Mouse (Mus musculus) hindbrain, embryonic 13.5 days (tissue): ENCODE measurements around the gene Atp2b4. TPM values are rescaled to one million over a fixed set of nuclear protein-coding genes. Genes with fewer than 3 reads are reported as not detected.
"Not testable (repeated sequence)": the region's sequence is repeated elsewhere in the genome, so short reads cannot be mapped to it uniquely, and the experiment has no call there.

Experiments
- ATAC-seq: fragments of 200-750 bp; cut with Nextera tagmentation; 2 replicates; pipeline ENCODE4 v1.8.0; 2017; ENCODE audit warnings: moderate TSS enrichment; ENCODE audit not compliant: low FRiP score
- H3K27ac ChIP-seq: fragments of 300-500 bp; sonication (generic); 2 replicates; pipeline ENCODE4 v1.5.1; 2015; ENCODE audit warnings: inconsistent platforms, mild to moderate bottlenecking, moderate library complexity
- H3K27me3 ChIP-seq: fragments of 300-500 bp; sonication (generic); 2 replicates; pipeline ENCODE4 v1.6.1; 2015; ENCODE audit warnings: mild to moderate bottlenecking, inconsistent platforms
- H3K36me3 ChIP-seq: fragments of 300-500 bp; sonication (generic); 2 replicates; pipeline ENCODE4 v1.6.1; 2015; ENCODE audit warnings: mild to moderate bottlenecking, inconsistent platforms
- H3K4me1 ChIP-seq: fragments of 300-500 bp; sonication (generic); replicated peaks from 2 replicates; pipeline ENCODE4 v1.6.1; 2015; ENCODE audit warnings: inconsistent platforms
- H3K4me2 ChIP-seq: fragments of 300-500 bp; sonication (generic); 2 replicates; pipeline ENCODE4 v1.6.1; 2015; ENCODE audit warnings: inconsistent platforms, mild to moderate bottlenecking, moderate library complexity
- H3K4me3 ChIP-seq: fragments of 300-500 bp; sonication (generic); 2 replicates; pipeline ENCODE4 v1.5.1; 2015; ENCODE audit warnings: mild to moderate bottlenecking, inconsistent platforms
- H3K9ac ChIP-seq: fragments of 300-500 bp; sonication (generic); 2 replicates; pipeline ENCODE4 v1.6.1; 2015; ENCODE audit warnings: mild to moderate bottlenecking, inconsistent platforms
- H3K9me3 ChIP-seq: fragments of 300-500 bp; sonication (generic); 2 replicates; pipeline ENCODE4 v1.6.1; 2016; ENCODE audit warnings: inconsistent platforms
- WGBS: fragments of 180-500 bp; shearing (Covaris S2); methylation state at CpG from one replicate; pipeline ENCODE4 v1.1.7; 2015; 5-methylcytosine and 5-hydroxymethylcytosine counted together
- polyA plus RNA-seq: library from polyadenylated mRNA; unstranded; fragments of >200 nt; fragmentation: Nextera tagmentation; extraction: Ambion mirVana; gene quantifications from 2 replicates; pipeline ENCODE4 v1.2.1, GENCODE M21; 2015

The Atp2b4 gene
- polyA plus RNA-seq, 1 experiment from 2014 or later: 12.1 TPM

DNA sequence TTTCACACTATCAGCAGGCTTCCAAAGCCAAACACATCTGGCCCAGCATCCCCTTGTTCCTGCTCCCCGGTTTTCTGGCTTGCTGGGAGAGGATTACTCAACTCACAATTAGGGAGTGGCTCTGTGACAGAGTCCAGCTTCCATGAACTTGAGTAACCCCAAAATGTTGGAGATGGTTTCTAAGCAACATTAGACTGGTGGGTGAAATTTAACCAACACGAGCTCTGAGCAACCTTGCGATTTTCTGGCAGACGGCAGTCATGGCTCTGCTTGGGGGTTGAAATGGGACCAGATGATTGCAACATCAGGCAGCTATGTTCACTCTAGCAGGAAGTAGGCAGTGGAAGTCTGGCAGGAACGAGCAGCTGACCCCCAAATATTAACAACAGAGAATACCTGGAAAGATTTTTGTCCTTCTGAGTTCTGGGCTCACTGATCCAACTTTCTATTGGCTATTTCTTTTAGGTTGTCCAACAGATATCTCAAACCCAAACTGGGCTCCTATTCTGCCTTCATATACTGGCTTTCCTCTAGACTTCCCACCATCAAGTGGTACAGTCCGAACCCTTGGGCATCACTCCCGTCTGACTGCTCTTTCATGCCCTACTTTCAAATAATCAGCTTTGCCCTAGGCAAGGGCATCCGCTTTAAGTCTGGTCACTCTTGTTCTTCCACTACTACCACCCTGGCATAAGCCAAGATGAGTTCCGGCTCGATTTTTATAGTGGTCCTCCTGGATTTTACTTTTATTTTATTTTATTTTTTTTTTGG, 114.9 kb downstream of the Atp2b4 start:
- Histone ChIP-seq H3K9me3 (no peaks in the 10 kb centered on the region), H3K27me3 (no peaks in the 10 kb centered on the region), H3K4me2 (no peak overlapping the region), H3K4me1 (no peaks in the 10 kb centered on the region), H3K27ac (no peak overlapping the region), H3K4me3 (no peak overlapping the region), H3K9ac (no peak overlapping the region), H3K36me3 (no peaks in the 10 kb centered on the region)
- WGBS: 83% methylated on average over 10 of the region's 10 CpGs
- no peak for ATAC-seq

DNA sequence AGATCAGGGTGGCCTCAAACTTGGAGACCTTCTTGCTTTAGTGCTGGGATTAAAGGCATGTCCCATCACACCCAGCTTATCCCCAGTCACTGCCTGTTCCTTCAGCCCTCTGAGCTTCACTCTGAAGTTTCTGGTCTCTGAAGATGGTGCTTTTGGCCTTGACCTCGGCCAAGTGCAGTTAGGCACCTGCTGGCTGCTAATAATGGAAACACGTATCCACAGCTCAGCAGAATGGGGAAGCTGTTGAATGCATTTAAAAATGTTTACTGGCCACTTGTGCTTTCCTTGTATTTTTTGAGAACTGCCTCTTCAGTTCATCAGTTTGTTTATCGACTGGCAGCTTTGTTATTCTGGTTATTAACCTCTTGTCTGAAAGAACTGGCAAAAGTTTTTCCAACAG, 129.0 kb downstream of the Atp2b4 start:
- Histone ChIP-seq H3K27me3 (no peaks in the 10 kb centered on the region), H3K4me2 (no peak overlapping the region), H3K36me3 (no peaks in the 10 kb centered on the region), H3K9me3 (no peaks in the 10 kb centered on the region), H3K27ac (no peak overlapping the region), H3K9ac (no peak overlapping the region), H3K4me1 (no peaks in the 10 kb centered on the region), H3K4me3 (no peak overlapping the region)
- ATAC-seq: no peak
- WGBS: 69% methylated on average over 3 of the region's 3 CpGs

DNA sequence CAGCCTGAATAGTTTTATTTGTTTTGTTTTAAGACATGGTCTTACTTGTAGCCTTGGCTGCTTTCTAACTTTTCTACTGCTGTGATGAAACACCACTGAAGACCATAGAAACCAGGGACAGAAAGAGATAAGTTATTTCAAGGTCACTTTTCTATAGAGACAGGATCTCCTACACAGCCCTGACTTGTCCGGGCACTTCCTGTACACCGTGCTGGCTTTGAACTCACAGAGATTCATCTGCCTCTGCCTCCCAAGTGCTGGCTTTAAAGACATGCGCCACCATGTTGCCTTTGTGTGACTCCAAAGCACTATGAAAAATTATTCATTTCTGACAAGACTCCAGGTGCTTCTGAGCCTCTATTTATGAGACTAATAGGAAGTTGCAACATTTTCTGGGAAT, 129.6 kb downstream of the Atp2b4 start:
- H3K9me3 ChIP-seq: no peaks in the 10 kb centered on the region

DNA sequence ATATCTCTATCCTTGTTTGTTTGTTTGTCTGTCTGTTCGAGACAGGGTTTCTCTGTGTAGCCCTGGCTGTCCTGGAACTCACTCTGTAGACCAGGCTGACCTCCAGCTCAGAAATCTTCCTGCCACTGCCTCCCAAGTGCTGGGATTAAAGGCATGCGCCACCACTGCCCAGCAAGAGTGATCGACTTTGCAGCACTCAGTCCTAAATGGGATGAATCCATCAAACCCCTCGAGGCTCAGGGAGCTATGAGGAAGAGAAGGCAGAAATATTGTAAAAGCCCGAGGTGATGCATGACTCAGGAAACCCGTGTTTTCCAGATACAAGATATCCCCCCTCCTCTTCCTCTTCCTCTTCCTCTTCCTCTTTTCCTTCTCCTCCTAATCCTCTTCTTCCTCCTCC, 130.1 kb downstream of the Atp2b4 start:
- Histone ChIP-seq H3K27me3 (no peaks in the 10 kb centered on the region), H3K27ac (no peak overlapping the region), H3K4me1 (no peaks in the 10 kb centered on the region), H3K9ac (no peak overlapping the region), H3K36me3 (no peaks in the 10 kb centered on the region), H3K9me3 (no peaks in the 10 kb centered on the region), H3K4me2 (no peak overlapping the region), H3K4me3 (no peak overlapping the region)
- ATAC-seq: no peak
- WGBS: 83% methylated on average over 6 of the region's 6 CpGs

More for the DNA sequence above, 129.6 kb downstream of the Atp2b4 start:
- WGBS: 94% methylated on average over 3 of the region's 3 CpGs
- ATAC-seq: no peak
- Histone ChIP-seq H3K4me3 (no peak overlapping the region), H3K4me1 (no peaks in the 10 kb centered on the region), H3K36me3 (no peaks in the 10 kb centered on the region), H3K27me3 (no peaks in the 10 kb centered on the region), H3K9ac (no peak overlapping the region), H3K27ac (no peak overlapping the region), H3K4me2 (no peak overlapping the region)

DNA sequence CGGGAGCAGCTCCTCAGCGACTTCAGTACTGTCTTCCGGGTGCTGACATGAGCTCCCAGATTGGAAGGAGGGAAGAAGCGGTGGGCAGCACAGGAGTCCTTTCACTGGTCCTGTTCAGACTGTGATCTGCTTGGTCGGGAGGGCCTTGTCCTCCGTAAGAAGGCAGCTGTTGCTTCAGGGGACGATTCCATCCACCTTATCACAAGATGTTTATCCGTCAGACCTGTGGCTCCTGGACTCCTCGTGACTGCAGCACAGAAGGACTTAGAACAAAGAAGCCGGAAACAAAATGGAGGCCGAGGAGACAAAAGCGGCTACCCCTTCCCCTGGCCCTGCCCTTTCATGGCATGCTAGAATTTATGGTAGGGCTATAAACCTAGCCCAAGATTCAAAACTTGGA, 130.7 kb downstream of the Atp2b4 start:
- no peak overlapping the region for H3K27ac ChIP-seq
- no peak overlapping the region for H3K4me3 ChIP-seq
- 68% methylated on average over 12 of the region's 12 CpGs for whole genome bisulfite sequencing
- H3K9ac ChIP-seq: no peak overlapping the region
- ATAC-seq: no peak
- H3K27me3 ChIP-seq: no peaks in the 10 kb centered on the region
- no peak overlapping the region for H3K4me2 ChIP-seq
- no peaks in the 10 kb centered on the region for H3K36me3 ChIP-seq
- H3K4me1 ChIP-seq: no peaks in the 10 kb centered on the region
- no peaks in the 10 kb centered on the region for H3K9me3 ChIP-seq

DNA sequence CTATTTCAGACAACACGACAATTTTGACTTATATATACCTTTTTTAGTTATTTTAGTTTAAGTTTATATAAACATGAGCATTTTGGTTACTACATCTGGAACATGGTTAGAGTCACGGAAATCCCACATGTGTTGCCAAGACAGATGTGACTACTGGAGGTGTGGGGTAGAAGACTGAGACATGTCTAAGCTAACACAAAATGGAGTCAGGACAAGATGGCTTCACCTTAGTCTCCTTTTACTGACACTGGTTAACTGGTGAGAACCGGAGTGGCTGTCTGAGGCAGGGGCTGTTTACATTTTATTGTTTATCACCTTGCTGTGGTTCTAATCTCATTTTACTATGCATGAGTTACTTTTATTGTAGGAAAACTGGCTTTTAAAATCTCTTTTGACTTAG, 132.2 kb downstream of the Atp2b4 start:
- 90% methylated on average over 3 of the region's 3 CpGs for WGBS
- ATAC-seq: no peak
- no peak overlapping the region for H3K4me2 ChIP-seq
- H3K4me1 ChIP-seq: no peaks in the 10 kb centered on the region
- H3K27me3 ChIP-seq: peaks cover 7% of the 10 kb centered on the region; the same call in 1 of the 2 replicates
- H3K9ac ChIP-seq: no peak overlapping the region
- no peaks in the 10 kb centered on the region for H3K36me3 ChIP-seq
- no peaks in the 10 kb centered on the region for H3K9me3 ChIP-seq
- H3K27ac ChIP-seq: no peak overlapping the region
- H3K4me3 ChIP-seq: no peak overlapping the region

DNA sequence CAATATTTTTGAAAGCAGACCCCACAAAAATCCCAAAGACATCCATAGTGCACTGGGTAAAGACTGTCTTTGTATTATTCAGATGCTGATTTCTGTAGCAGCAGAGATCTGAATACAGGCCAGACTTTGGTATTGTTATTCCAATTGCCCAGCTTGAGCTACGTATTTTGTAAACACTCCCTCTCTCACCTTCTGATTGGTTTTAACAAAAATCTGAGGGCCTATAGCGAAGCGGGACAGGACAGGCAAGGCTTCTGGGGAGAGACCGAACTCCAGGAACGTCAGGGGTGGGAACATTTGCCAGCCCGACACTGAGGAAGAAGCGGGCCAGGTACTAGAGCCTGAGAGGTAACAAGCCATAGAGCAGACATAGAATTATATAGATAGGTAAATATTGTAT, 133.1 kb downstream of the Atp2b4 start:
- WGBS: 31% methylated on average over 7 of the region's 7 CpGs
- Histone ChIP-seq H3K9ac (no peak overlapping the region), H3K27me3 (peaks cover 7% of the 10 kb centered on the region; the same call in 1 of the 2 replicates), H3K4me2 (no peak overlapping the region), H3K36me3 (no peaks in the 10 kb centered on the region), H3K9me3 (no peaks in the 10 kb centered on the region), H3K4me3 (no peak overlapping the region), H3K27ac (no peak overlapping the region), H3K4me1 (no peaks in the 10 kb centered on the region)
- ATAC-seq: no peak

DNA sequence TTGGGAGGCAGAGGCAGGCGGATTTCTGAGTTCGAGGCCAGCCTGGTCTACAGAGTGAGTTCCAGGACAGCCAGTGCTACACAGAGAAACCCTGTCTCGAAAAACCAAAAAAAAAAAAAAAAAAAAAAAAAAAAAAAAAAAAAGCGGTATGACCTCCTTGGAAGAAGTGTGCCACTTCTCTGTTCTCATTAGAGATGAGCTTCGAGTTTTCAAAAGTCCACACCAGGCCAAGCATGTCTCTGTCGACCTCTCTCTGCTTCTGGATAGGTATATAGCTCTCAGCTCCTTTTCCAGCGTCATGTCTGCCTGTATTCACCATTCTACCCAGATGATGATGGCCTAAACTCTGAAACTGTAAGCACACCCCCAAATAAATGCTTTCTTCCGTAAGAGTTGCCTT, 135.1 kb downstream of the Atp2b4 start:
- H3K4me2 ChIP-seq: not testable (repeated sequence)

GRCm38 (mm10) chr1:133664203-133664970, 136.5 kb downstream of the Atp2b4 start:
- no peaks in the 10 kb centered on the region for H3K9me3 ChIP-seq
- peaks cover 11% of the 10 kb centered on the region for H3K4me1 ChIP-seq
- no peak overlapping the region for H3K4me3 ChIP-seq
- ATAC-seq: no peak
- no peak overlapping the region for H3K27ac ChIP-seq
- H3K36me3 ChIP-seq: no peaks in the 10 kb centered on the region
- peaks cover 7% of the 10 kb centered on the region; the same call in 1 of the 2 replicates for H3K27me3 ChIP-seq
- no peak overlapping the region for H3K9ac ChIP-seq
- H3K4me2 ChIP-seq: no peak overlapping the region
- WGBS: 58% methylated on average over 11 of the region's 11 CpGs

More for the DNA sequence above, 135.1 kb downstream of the Atp2b4 start:
- WGBS: 87% methylated on average over 8 of the region's 8 CpGs
- H3K4me1 ChIP-seq, H3K4me3 ChIP-seq, H3K36me3 ChIP-seq, H3K27ac ChIP-seq, ATAC-seq, H3K27me3 ChIP-seq, H3K9ac ChIP-seq, H3K9me3 ChIP-seq: not testable (repeated sequence)

DNA sequence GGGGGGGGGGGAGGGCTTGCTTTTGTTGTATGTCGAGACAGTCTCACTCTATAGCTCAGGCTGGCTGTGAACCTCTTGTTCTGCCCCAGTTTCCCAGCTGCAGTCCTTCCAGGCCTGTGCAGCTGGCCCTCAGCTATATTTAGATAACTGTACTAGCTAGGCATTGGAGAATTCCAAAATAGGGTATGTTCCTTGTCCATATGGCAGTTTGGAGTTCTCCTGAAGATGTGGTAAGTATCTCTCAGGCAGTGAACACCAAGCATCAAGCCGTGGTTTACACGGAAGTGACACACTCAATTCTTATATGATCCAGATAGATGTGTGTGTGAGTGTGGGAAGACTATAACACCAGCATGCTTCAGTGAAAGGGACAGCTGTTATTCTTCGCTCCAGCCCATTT, 137.4 kb downstream of the Atp2b4 start:
- no peak for ATAC-seq
- Histone ChIP-seq H3K36me3 (peaks cover 3% of the 10 kb centered on the region; the same call in 1 of the 2 replicates), H3K4me2 (no peak overlapping the region), H3K4me3 (no peak overlapping the region), H3K27me3 (peaks cover 7% of the 10 kb centered on the region; the same call in 1 of the 2 replicates), H3K9me3 (no peaks in the 10 kb centered on the region), H3K27ac (no peak overlapping the region), H3K4me1 (peaks cover 21% of the 10 kb centered on the region), H3K9ac (no peak overlapping the region)
- 80% methylated on average over 4 of the region's 4 CpGs for WGBS

DNA sequence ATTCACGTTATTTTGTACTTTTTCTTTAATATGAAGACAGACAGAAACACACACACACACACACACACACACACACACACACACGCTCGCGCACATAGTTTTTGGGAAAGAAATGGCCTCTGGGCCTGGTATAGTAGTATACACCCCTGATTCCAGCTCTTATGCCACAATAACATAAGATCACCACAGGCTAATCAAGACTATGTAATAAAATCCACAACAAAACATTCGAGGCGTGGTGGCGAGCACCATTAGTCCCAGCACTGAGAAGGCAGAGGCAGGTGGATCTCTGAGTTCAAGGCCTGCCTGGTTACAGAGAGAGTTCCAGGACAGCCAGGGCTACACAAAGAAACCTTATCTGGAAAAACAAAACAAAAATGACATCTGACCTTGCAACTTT, 137.9 kb downstream of the Atp2b4 start:
- Histone ChIP-seq H3K9me3 (no peaks in the 10 kb centered on the region), H3K36me3 (peaks cover 8% of the 10 kb centered on the region; the same call in 1 of the 2 replicates), H3K4me3 (no peak overlapping the region), H3K9ac (no peak overlapping the region), H3K4me1 (peaks cover 26% of the 10 kb centered on the region), H3K27me3 (peaks cover 7% of the 10 kb centered on the region; the same call in 1 of the 2 replicates), H3K27ac (no peak overlapping the region), H3K4me2 (no peak overlapping the region)
- 97% methylated on average over 7 of the region's 7 CpGs for WGBS
- ATAC-seq: no peak

DNA sequence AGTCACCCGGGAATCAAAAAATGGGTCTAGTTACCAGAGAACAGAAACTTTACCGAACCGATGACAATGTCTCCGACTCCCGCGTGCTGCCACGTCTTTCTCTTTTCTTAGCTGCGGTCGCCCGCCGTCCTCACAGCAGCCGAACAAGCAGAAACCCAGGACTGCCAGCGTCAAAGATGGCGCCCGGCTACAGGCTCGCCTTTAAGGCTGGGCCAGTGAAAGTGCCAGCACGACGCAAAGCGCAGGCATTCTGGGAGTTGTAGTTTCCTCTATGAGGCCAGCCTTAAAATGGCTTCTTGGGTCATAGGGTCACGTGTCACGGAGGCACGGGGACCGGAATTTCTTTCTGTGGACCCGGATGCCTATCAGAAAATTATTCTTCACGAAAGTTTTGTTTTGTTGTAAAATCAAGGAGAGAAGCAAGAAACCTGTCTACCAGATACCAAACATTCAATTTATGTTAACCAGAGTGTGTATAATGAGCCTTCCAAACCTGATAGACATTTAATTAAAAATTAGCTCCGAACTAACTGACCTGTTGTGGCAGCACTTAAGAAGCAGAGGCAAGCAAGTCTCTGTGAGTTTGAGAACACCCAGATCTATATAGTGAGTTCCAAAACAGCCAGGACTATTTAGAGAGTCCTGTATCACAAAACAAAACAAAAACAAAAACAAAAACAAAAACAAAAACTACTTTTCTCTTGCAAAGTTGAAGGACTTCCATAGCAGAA, 139.5 kb downstream of the Atp2b4 start, which contains the start of gene Gm38394:
TSS of gene Gm38394 (minus strand) at position 116 of the 731 bp plus-strand sequence.
- ATAC-seq: peak; percentile 99
- Histone ChIP-seq H3K27me3 (peaks cover 7% of the 10 kb centered on the region; the same call in 1 of the 2 replicates), H3K4me2 (peak within 1 kb of the TSS; percentile 82), H3K9me3 (no peaks in the 10 kb centered on the region), H3K27ac (peak within 1 kb of the TSS; percentile 94), H3K4me1 (peaks cover 41% of the 10 kb centered on the region), H3K9ac (peak within 1 kb of the TSS; percentile 87), H3K36me3 (peaks cover 21% of the 10 kb centered on the region; the same call in 1 of the 2 replicates), H3K4me3 (peak within 1 kb of the TSS; percentile 72)
- 2% methylated on average over 26 of the region's 26 CpGs for WGBS
